Mouse (Mus musculus) hindbrain, embryonic 10.5 days (tissue): Measurements from ENCODE around the gene Tmem147. TPM values are rescaled to one million over a fixed set of nuclear protein-coding genes. Genes with fewer than 3 reads are reported as not detected.

Source experiments
- DNase-seq: peaks from one replicate; pipeline ENCODE4 v3.0.0-alpha.2; 2017; ENCODE audit warnings: low spot score
- H3K27ac ChIP-seq: fragments of 300-500 bp; sonication (generic); 2 replicates; pipeline ENCODE4 v1.5.1; 2016; ENCODE audit warnings: mild to moderate bottlenecking, moderate library complexity
- H3K27me3 ChIP-seq: fragments of 300-500 bp; sonication (generic); 2 replicates; pipeline ENCODE4 v1.6.1; 2016; ENCODE audit warnings: mild to moderate bottlenecking; ENCODE audit not compliant: poor library complexity, insufficient read depth, severe bottlenecking
- H3K36me3 ChIP-seq: fragments of 300-500 bp; sonication (generic); 2 replicates; pipeline ENCODE4 v1.6.1; 2016; ENCODE audit warnings: mild to moderate bottlenecking, moderate library complexity
- H3K4me1 ChIP-seq: fragments of 300-500 bp; sonication (generic); replicated peaks from 2 replicates; pipeline ENCODE4 v1.6.1; 2016; ENCODE audit warnings: mild to moderate bottlenecking
- H3K4me3 ChIP-seq: fragments of 300-500 bp; sonication (generic); 2 replicates; pipeline ENCODE4 v1.5.1; 2016; ENCODE audit warnings: mild to moderate bottlenecking, moderate library complexity
- H3K9me3 ChIP-seq: fragments of 300-500 bp; sonication (generic); 2 replicates; pipeline ENCODE4 v1.6.1; 2016; ENCODE audit warnings: mild to moderate bottlenecking, moderate library complexity
- WGBS: fragments of 180-500 bp; shearing (Covaris S2); methylation state at CpG from one replicate; pipeline ENCODE4 v1.1.7; 2016; 5-methylcytosine and 5-hydroxymethylcytosine counted together
- polyA plus RNA-seq: library from polyadenylated mRNA; unstranded; fragments of >200 nt; fragmentation: Nextera tagmentation; extraction: Ambion mirVana; gene quantifications from 2 replicates; pipeline ENCODE4 v1.2.1, GENCODE M21; 2016

The Tmem147 gene
- polyA plus RNA-seq: 163 and 170 TPM in 2 replicates

- DNase-seq: peak; percentile 94
- Histone ChIP-seq H3K9me3 (no peaks in the 10 kb centered on the region), H3K4me1 (peaks cover 39% of the 10 kb centered on the region), H3K27me3 (no peaks in the 10 kb centered on the region), H3K27ac (peak within 1 kb of the TSS; percentile 90), H3K36me3 (peaks cover 60% of the 10 kb centered on the region), H3K4me3 (peak within 1 kb of the TSS; percentile 73)
- WGBS: under 1% methylated on average over 60 of the region's 60 CpGs
Observed at GRCm38 (mm10) chr7:30729396-30730063, at the start of gene Tmem147. Gene Tmem147 (minus strand): TSS chr7:30729540.

- DNase-seq: no peak
- no peak overlapping the region for H3K27ac ChIP-seq
- no peaks in the 10 kb centered on the region for H3K4me1 ChIP-seq
- H3K36me3 ChIP-seq: no peaks in the 10 kb centered on the region
- H3K9me3 ChIP-seq: no peaks in the 10 kb centered on the region
- H3K27me3 ChIP-seq: no peaks in the 10 kb centered on the region
- WGBS: 78% methylated on average over 1 of the region's 1 CpGs
- no peak overlapping the region for H3K4me3 ChIP-seq
Observed at GRCm38 (mm10) chr7:30777911-30778310, 48.6 kb upstream of the Tmem147 start.

- Histone ChIP-seq H3K9me3 (no peaks in the 10 kb centered on the region), H3K4me1 (no peaks in the 10 kb centered on the region), H3K36me3 (no peaks in the 10 kb centered on the region), H3K27me3 (no peaks in the 10 kb centered on the region), H3K27ac (no peak overlapping the region), H3K4me3 (no peak overlapping the region)
- no peak for DNase-seq
- WGBS: 38% methylated on average over 7 of the region's 7 CpGs
Observed at GRCm38 (mm10) chr7:30777081-30777579, 47.8 kb upstream of the Tmem147 start.

GRCm38 (mm10) chr7:30776104-30776503, 46.8 kb upstream of the Tmem147 start:
- no peak overlapping the region for H3K27ac ChIP-seq
- H3K36me3 ChIP-seq: no peaks in the 10 kb centered on the region
- H3K4me1 ChIP-seq: no peaks in the 10 kb centered on the region
- H3K9me3 ChIP-seq: 0 out of 2 replicates have a peak, but pooled peaks cover 4% of the 10 kb centered on the region
- no peak overlapping the region for H3K4me3 ChIP-seq
- H3K27me3 ChIP-seq: no peaks in the 10 kb centered on the region
- 90% methylated on average over 9 of the region's 9 CpGs for whole genome bisulfite sequencing
- no peak for DNase-seq

- Histone ChIP-seq H3K4me1 (peaks cover 9% of the 10 kb centered on the region), H3K4me3 (no peak overlapping the region), H3K9me3 (0 out of 2 replicates have a peak, but pooled peaks cover 4% of the 10 kb centered on the region), H3K27me3 (no peaks in the 10 kb centered on the region), H3K27ac (no peak overlapping the region), H3K36me3 (no peaks in the 10 kb centered on the region)
- no peak for DNase-seq
- 36% methylated on average over 9 of the region's 9 CpGs for WGBS
Observed at GRCm38 (mm10) chr7:30769236-30769635, 39.9 kb upstream of the Tmem147 start.

- Histone ChIP-seq H3K4me3 (no peak overlapping the region), H3K36me3 (no peaks in the 10 kb centered on the region), H3K27ac (no peak overlapping the region), H3K27me3 (no peaks in the 10 kb centered on the region), H3K4me1 (peaks cover 9% of the 10 kb centered on the region), H3K9me3 (0 out of 2 replicates have a peak, but pooled peaks cover 3% of the 10 kb centered on the region)
- WGBS: 88% methylated on average over 4 of the region's 4 CpGs
- DNase-seq: no peak
Observed at GRCm38 (mm10) chr7:30766408-30766807, 37.1 kb upstream of the Tmem147 start.

- Histone ChIP-seq H3K27me3 (no peaks in the 10 kb centered on the region), H3K27ac (no peak overlapping the region), H3K36me3 (no peaks in the 10 kb centered on the region), H3K9me3 (no peaks in the 10 kb centered on the region), H3K4me3 (peak overlapping the region; percentile 26), H3K4me1 (peaks cover 9% of the 10 kb centered on the region)
- 44% methylated on average over 11 of the region's 11 CpGs for WGBS
- DNase-seq: peak; percentile 15
Observed at GRCm38 (mm10) chr7:30765173-30765572, 35.8 kb upstream of the Tmem147 start.

GRCm38 (mm10) chr7:30763456-30763855, 34.1 kb upstream of the Tmem147 start, which contains the start of gene Dmkn:
Gene Dmkn (plus strand): TSS chr7:30763756.
- DNase-seq: no peak
- H3K36me3 ChIP-seq: no peaks in the 10 kb centered on the region
- WGBS: 48% methylated on average over 5 of the region's 5 CpGs
- H3K27me3 ChIP-seq: no peaks in the 10 kb centered on the region
- no peaks in the 10 kb centered on the region for H3K9me3 ChIP-seq
- no peak within 1 kb of the TSS for H3K27ac ChIP-seq
- H3K4me1 ChIP-seq: peaks cover 9% of the 10 kb centered on the region
- no peak within 1 kb of the TSS for H3K4me3 ChIP-seq

- Histone ChIP-seq H3K36me3 (no peaks in the 10 kb centered on the region), H3K27ac (no peak overlapping the region), H3K4me3 (no peak overlapping the region), H3K9me3 (no peaks in the 10 kb centered on the region), H3K4me1 (peaks cover 9% of the 10 kb centered on the region), H3K27me3 (no peaks in the 10 kb centered on the region)
- 76% methylated on average over 4 of the region's 4 CpGs for WGBS
- no peak for DNase-seq
Observed at GRCm38 (mm10) chr7:30761769-30762352, 32.5 kb upstream of the Tmem147 start.

- peak; percentile 30 for DNase-seq
- Histone ChIP-seq H3K27me3 (no peaks in the 10 kb centered on the region), H3K36me3 (peaks cover 25% of the 10 kb centered on the region), H3K9me3 (peaks cover 14% of the 10 kb centered on the region), H3K4me1 (no peaks in the 10 kb centered on the region; the same call in 1 of the 2 replicates), H3K27ac (no peak overlapping the region), H3K4me3 (no peak overlapping the region)
- WGBS: 34% methylated on average over 4 of the region's 4 CpGs
Observed at GRCm38 (mm10) chr7:30758853-30759252, 29.5 kb upstream of the Tmem147 start.

GRCm38 (mm10) chr7:30757001-30757400, 27.7 kb upstream of the Tmem147 start:
- no peaks in the 10 kb centered on the region; the same call in 1 of the 2 replicates for H3K4me1 ChIP-seq

GRCm38 (mm10) chr7:30751086-30751669, 21.8 kb upstream of the Tmem147 start, which contains the start of gene Sbsn:
Gene Sbsn (plus strand): TSS chr7:30751471.
- DNase-seq: no peak
- no peak within 1 kb of the TSS for H3K4me3 ChIP-seq
- peaks cover 35% of the 10 kb centered on the region for H3K36me3 ChIP-seq
- H3K4me1 ChIP-seq: no peaks in the 10 kb centered on the region
- WGBS: 67% methylated on average over 5 of the region's 5 CpGs
- peaks cover 14% of the 10 kb centered on the region for H3K9me3 ChIP-seq
- no peaks in the 10 kb centered on the region for H3K27me3 ChIP-seq
- H3K27ac ChIP-seq: no peak within 1 kb of the TSS

More at GRCm38 (mm10) chr7:30757001-30757400, 27.7 kb upstream of the Tmem147 start:
- Histone ChIP-seq H3K27me3 (no peaks in the 10 kb centered on the region), H3K36me3 (peaks cover 25% of the 10 kb centered on the region), H3K9me3 (peaks cover 14% of the 10 kb centered on the region), H3K4me3 (no peak overlapping the region), H3K27ac (no peak overlapping the region)
- DNase-seq: no peak
- 65% methylated on average over 3 of the region's 3 CpGs for WGBS
